Mouse (Mus musculus) layer of hippocampus, adult 9-10 months (tissue): Measurements from ENCODE around the gene Ptpn21.
A peak's percentile ranks its signal among the peaks of the same experiment; 100 is the strongest.

Experiments used
- DNase-seq: peaks from one replicate; pipeline ENCODE4 v3.0.0; 2022; ENCODE audit warnings: low spot score

The Ptpn21 gene

DNA sequence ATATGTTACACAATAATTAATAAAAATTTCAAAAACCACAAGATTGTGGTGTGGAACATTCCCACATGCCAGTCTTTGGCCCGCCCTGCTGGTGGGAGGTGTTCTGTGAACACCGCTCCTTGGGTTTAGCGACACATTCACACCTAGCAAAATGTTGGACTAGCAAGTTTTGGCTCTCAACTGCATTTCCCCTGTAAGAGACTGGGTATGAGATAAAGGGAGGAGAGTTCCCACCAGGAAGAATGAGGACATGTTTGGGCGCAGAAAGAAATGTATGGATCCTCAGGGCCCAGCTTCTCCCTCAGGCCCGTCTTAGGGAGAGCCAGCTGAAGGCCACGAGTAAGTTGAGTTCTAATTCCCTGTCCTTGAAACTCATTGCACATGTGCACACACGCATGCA, 74.6 kb downstream of the Ptpn21 start:
- DNase-seq, result no peak

DNA sequence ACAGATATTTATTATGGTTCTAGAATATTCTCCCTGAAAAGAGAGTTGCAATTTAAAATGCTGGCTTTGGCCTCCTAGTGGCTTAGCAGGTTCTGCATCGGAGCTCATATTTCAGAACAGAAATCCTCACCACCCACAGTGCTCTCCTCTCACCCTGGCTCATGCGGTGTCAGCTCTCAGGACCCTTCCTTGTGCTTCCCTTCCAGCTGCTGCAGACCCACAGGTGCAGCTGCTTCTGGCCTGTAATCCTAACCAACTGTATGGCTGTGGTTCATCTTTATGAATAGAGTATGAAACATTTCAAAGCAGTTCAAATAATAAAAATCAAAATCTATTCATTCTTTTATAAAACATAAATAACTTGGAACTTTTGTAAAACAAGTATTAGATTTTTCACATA, 80.3 kb downstream of the Ptpn21 start:
- DNase-seq, result no peak

DNA sequence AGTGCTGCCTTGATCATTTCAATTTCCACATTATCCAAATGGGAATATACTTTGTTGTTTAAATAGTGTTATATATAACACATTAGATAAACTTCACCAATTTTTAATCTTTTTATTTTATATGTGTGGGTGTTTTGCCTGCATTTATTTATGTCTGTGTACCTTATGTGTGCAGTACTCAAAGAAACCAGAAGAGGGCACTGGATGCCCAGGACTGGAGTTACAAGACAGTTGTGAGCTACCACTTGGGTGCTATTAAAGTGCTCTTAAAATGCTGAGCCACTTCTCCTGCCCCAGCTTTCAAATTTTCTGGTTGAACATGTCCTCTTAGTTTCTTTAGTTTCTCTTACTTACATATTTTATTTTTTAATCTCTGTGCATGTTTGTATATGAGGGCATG, 92.4 kb downstream of the Ptpn21 start:
- DNase-seq, result no peak

DNA sequence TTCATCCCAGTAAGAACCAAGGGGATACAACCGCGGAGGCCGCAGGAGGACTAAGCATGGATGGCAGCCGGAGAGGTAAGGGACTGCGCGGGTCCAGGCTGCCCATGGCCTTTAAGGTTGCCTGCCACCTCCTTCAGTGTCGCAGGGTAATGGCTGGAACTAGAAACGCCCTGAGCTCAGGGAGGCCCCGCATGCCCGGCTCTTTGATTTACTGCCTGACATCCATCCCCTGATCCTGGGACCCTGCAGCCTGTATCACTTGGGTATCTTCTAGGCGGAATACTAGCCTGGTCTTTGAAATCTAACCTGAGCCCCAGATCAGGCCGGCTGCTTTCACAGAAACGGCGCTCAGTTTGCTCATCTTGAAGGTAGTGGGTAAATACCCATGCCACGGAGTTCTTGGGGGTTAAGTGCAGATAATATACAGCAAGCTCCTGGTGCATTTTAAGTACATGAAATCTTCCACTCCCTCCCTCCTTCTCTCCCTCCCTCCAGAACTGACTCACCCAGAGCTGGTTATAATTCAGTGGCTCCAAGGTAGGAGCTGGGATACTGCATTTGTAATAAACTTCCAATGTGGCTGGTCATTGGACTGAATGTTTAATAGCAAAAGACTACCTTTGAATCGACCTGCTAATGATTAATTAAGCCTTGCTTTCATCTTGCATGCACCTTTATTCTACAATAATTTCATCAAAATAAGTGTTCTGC, 108.8 kb downstream of the Ptpn21 start:
- DNase-seq, result no peak

DNA sequence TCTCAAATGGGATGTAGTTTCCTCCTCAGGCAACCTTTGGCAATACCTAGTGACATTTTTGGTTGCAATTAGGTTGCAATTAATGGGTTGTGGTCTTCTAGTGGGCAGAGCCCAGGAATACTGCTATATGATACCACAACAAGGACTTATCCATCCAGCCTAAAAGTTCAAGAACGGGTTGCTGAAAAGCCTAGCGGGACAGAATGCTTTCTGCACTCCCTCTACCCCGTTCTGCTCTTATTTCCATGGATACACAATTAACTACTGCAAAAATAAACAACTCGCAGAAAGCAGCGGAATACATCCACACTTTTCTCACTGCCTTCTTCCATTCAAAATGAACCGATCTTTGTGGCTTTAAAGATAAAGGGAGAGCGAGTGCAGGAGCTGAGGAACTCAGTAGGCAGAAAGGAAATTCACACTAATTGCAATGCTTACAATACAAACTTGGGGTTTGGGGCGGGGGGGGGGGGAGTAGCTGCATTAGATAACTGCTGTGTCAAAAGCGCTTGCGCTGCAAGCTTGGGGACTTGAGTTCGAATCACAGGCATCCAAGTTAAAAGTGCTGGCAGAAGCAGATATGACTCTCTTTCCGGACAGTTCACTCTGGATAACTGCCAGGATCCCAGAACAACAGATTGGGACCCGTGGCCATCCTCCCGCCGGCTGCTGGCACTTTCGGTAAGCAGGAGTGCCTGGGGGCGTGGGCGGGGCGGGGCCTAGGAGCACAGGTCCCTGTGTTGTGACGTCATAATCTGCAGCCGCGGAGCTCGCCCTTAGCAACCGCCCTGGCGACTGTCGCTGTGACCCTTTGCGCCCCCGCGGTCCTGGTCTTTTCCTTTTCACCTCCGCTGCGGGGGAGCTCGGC, 109.6 kb downstream of the Ptpn21 start, which contains the start of gene Spata7:
Gene Spata7, plus strand, starts transcription at position 766 of the 868 bp plus-strand sequence.
- peak; percentile 59 for DNase-seq
